Mouse (Mus musculus): Measurements from ENCODE around the gene Six6.

GRCm38 (mm10) chr12:72957829-72958424 lies 18.2 kb downstream of the Six6 start:
- TF ChIP-seq CTCF (IDR thresholded peaks at IDR 0.05; ENCODE audit: low read depth, low read length) (no peak), POLR2AphosphoS5 (IDR thresholded peaks at IDR 0.05; ENCODE audit: insufficient replicate concordance, low read depth, low read length) (no peak), GATA1 (IDR thresholded peaks at IDR 0.05; ENCODE audit: borderline replicate concordance, low read length) (no peak), TAL1 (conservative IDR thresholded peaks at IDR 0.05; ENCODE audit: low read depth, low read length) (no peak), GATA2 (IDR thresholded peaks at IDR 0.05; ENCODE audit: borderline replicate concordance, low read depth, low read length) (no peak)

Measured in G1E (cell line).